Mouse (Mus musculus): Measurements from ENCODE around the gene Islr2.

Islr2 gene

GRCm38 (mm10) chr9:58220218-58220903 is 16.2 kb upstream of the Islr2 start:
- DNase-seq (ENCODE audit: extremely low read depth, low read depth, low spot score), result no peak

DNA sequence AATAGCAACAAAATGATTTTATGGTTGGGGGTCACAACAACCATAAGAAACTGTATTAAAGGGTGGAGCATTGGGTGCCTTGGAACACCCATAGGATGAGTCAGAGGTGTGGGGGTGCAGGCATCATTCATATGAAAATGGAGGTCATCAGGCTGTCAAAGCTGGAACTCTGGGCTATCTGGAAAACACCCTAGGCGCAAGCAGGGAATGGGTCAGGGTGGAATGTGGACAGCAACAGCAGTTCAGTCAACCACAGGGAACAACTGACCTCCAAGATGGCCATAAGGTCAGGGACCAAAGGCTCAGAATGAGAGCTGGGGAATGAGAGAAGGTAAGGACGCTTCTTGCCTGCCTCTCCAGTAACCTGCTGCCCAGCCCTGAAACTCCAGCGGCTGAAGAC is 14.4 kb upstream of the Islr2 start:
- DNase-seq (ENCODE audit: extremely low read depth, low read depth, low spot score), result no peak

DNA sequence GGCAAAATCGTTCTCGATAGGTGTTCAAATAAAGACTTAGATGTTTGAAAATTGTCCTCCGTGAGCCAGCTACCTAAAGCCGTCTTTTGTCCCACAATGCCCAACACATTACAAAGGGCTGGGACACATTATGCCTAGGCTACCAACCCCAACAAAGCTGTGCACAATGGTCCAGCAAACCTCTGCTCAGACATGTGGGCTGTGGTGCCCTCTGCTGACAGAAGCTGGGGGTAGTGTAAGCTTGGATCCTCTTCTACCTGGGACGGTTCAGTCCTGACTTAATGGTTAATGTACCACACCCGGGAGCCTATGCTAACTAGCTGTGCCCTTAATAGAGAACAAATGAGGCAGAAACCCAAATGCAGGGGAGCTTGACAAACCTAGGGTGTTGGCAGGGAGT is 12.3 kb upstream of the Islr2 start:
- DNase-seq (ENCODE audit: extremely low read depth, low read depth, low spot score), result no peak

DNA sequence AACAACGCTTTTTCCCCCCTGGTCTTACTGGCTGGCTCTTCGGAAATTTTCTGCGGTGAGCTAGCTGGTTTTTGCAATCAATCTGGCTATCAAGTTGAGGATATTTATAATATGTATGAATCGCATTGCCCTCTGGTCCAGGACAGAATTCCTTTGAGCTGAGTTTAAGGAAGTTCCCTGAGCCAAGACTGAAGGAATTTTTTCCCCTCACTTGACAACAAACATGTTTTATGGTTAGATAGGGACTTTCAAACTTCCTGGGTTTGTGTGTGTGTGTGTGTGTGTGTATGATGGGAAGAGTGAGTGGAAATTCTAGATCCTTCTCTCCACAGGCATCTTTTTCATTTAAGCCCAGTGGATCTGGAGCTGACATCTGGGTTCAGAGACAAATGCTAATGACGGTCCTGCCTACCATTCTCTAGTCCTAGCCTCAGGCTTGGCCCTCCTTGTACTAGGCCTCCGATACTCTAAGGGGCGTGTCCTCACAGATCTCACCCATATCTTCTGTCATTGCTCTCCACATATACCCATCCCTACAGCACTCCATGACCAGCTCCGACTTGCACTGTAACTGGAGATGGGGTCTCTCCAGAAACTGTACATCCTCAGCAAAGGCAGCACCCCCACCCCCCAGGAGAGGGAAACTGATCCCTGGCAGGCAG is 10.5 kb upstream of the Islr2 start:
- no peak for DNase-seq (ENCODE audit: extremely low read depth, low read depth, low spot score)

- no peak for DNase-seq (ENCODE audit: extremely low read depth, low read depth, low spot score)
These were observed 9.7 kb upstream of the Islr2 start for GRCm38 (mm10) chr9:58213865-58214264.

GRCm38 (mm10) chr9:58213377-58213776 is 9.3 kb upstream of the Islr2 start:
- no peak for DNase-seq (ENCODE audit: extremely low read depth, low read depth, low spot score)

GRCm38 (mm10) chr9:58210304-58210627 is 6.1 kb upstream of the Islr2 start:
- no peak for DNase-seq (ENCODE audit: extremely low read depth, low read depth, low spot score)

GRCm38 (mm10) chr9:58209462-58210303 is 5.6 kb upstream of the Islr2 start:
- DNase-seq (ENCODE audit: extremely low read depth, low read depth, low spot score), result no peak

GRCm38 (mm10) chr9:58206013-58206412 is 1.9 kb upstream of the Islr2 start:
- no peak for DNase-seq (ENCODE audit: extremely low read depth, low read depth, low spot score)

DNA sequence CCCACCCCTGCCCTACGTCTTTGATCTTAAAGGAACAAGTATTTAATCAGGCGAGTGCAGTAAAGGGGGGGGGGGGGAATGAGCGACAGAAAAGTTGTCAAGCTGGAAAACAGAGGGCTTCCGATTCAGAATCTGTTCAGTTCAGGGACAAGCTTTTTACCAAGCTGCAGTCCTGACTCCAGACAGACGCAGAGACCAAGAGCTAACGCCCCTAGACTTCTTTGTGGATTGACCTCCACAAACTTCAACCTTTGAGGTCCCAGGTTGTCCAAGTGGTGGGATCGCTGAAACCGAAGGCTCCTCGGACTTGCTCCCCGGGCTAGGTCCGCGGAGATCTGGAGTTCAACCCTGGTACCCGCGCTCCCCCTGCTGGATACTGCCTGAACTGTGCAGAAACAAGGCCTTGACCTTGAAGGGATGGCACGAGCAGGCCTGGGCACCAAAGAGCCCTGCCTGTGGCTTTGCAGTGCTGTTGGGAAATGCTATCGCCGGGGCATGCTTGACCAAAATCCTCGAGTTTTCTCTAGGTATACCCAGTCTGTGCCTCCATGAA is 405 bp upstream of the Islr2 start:
- DNase-seq (ENCODE audit: extremely low read depth, low read depth, low spot score), result no peak

DNA sequence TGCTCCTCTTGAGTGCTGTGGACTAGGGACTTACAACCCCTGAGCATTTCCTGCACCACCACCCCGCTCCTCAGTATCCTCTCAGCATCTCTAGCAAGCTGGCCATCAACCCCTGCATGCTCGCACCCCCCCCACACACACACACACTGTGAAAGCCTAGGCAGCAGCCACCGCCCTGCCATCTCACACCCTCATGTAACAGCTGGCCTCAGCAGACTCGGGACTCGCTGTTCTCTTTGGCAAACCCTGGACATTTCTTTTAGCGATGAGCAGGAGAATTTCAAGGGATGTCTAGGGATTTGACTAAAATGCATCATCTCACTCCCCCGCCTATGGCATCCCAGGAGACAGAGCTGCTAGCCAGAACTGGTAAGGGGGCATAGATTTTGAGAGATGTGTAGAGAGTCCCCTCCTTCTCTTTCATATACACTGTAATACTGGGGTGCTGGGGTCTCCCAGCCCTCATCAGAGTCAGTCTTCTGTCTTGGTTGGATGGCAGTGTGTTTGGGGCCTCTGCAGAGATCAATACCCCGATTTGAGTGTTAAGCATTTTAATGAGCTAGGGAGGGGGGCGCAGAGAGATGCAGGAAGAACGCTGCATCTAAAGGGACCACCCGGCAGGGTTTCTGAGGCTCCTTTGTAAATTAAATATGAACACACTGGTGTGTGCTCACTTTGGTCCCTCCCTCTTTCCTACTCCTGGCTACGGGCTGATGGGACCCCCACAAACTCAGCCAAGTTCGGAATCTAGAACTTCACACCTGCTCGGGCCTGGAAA is 1.3 kb downstream of the Islr2 start:
- no peak for DNase-seq (ENCODE audit: extremely low read depth, low read depth, low spot score)

DNA sequence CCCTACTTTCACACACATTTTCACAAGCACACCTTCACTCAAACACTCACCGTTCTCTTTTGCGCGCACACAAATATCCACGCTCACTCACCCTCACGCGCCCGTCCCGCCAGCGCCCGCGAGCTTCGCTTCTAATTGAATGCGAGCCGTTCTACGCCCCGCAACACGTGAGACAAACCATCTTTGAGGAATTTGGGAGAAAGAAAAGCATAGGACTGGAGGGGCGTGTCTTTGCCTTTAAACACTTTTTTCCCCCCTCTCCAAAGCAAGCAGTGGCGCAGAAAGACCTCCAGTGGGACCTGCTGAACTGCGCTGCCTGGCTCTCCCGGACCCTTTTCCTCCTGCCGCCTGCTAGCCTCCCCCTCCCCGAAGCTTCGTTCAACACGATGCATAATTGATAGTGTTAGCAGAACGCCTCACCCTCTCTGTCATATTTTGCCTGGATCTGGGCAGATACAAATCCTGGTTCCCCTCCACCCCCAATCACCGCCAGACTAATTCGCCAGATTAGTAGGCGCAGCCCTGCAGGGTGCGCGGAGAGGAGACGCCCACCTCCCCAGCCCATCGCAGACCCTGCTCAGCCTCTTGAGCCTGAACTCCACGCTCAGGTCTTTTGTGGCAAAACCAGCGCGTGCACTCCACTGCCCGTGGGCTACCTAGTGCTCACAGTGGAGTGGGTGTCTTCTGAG is 2.1 kb downstream of the Islr2 start:
- DNase-seq (ENCODE audit: extremely low read depth, low read depth, low spot score), result no peak

DNA sequence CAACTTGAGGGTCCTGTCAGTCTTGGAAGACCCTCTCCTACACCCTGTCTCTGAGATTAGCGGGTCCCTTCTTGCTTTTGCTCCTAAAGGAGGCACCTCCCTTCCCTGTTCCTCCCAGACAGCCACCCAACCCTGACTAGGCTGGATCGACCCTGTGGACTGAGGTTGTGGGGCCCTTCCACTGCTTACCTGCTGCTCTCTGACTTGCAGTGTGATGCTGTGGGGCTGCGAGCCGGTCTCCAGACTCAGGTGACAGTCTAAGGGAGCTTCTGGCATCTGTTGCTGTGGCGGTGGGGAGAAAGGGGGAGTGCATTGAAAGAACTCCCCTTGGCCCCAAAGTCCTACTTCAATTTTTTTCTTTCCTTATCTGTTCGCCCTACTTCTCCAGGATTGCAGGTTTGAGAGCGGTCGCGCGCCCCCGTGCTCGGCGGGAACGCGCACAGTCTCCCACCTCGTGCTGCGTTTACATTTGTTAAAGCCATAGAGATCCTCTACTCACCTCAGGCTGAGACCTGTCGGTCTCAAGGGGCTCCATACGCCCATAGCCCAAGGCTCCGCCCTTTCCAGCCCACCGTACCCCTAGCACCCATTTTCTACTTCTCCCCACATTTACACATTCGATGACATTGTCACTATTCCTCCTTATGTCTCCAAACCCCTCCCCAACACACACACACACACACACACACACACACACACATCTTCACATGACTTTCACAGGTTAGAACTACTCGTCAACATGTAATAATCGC is 2.9 kb downstream of the Islr2 start:
- DNase-seq (ENCODE audit: extremely low read depth, low read depth, low spot score), result no peak

DNA sequence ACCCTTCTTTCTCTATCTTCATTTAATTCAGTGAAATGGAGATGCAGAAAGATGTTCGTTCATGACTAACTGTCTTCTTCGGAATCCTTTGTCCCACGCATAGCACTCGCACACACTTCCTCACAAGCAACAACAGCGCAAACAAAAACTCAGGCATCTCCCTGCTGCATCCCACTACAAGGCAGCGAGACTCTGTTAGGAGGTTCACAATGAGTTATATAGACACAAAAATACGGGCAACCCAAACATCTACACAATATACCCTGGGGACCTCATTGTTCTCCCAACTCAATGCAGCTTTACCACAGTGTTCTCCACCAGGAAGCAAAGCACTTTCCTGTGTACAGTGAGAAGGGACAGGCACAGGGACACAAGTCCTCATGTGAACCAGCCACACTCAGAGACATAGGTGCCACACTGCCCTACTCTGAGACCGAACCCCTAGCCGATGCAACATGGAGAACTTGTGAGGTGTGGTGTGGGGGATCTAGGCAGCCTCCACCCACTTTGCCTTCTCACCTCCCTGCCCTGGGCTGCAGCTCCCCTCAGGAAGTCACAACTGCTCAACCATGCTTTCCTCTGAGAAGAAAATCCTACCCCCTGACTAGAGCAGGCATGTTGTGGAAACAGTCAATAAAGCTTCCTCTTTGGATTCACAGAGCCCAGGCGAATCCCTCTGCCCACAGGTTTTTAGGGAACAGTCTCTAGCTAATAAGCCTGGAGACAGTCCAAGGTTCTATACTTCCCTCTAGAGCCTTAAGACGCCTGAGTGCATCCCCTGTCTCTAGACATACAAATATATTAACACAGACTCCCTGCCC is 3.6 kb downstream of the Islr2 start:
- no peak for DNase-seq (ENCODE audit: extremely low read depth, low read depth, low spot score)

DNA sequence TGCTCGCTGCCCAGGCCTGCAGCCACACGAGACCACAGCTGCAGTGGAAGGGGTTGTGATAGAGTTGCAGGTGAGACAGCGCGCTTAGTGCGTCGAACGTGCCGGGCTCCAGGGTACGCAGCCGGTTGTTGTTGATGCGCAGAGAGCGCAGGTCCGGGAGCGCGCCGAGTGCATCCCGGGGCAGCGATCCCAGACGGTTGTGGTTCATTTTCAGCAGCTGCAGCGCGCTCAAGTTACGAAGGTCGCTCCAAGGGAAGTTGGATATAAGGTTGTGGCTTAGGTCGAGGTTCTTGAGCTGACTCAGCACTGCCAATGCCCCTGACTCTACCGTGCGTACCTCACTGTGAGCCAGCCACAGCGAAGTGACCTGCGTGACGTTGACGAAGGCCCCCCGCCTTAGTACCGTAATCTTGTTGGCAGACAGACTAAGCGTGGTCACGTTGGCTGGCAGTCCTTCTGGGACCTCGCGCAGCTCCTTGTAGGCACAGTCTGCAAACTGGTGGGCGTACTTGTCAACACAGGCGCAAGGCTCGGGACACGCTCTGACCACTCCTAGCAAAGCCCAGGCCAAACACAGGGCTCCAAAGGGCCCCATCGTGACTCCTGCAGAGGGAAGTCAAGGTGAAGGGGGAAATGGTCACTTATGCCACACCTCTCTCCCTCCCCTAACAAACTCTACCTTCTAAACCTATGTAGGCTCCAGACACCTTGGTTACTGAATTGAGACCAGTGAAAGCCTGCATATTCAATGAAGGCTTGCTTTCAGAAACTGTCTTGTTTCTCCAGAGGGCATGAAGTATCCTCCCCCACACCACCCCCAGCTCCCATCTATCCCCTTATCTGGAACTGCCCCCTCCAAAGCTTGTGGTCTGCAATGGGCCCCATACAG is 4.5 kb downstream of the Islr2 start:
- DNase-seq (ENCODE audit: extremely low read depth, low read depth, low spot score), result no peak

- no peak for DNase-seq (ENCODE audit: extremely low read depth, low read depth, low spot score)
These were observed 5.2 kb downstream of the Islr2 start for GRCm38 (mm10) chr9:58198801-58199371.

Data from fat pad, adult 2 months (tissue).